Comparison of ENCODE assay signal across 13 mouse cellular contexts in genomic region chr5:147910807-147911509, GRCm38 (mm10). TPM values are rescaled to one million over a fixed set of nuclear protein-coding genes. Genes with fewer than 3 reads are reported as not detected.
DNase-seq lines count a peak whose midpoint lies in the region; ATAC-seq lines count a peak whose summit lies in the region.
"Had no signal": no experiment of that assay in that cellular context is flagged by ENCODE, and none has a peak within 500 bp of the region (broad histone marks: within the 10 kb centered on the region; RNA-seq: fewer than 3 reads in every experiment).

No protein-coding gene starts in this region.

- peak; percentile 16 for DNase-seq in layer of hippocampus, adult 11-12 months (ENCODE audit: low spot score)
- DNase-seq in layer of hippocampus, adult 9-10 months (ENCODE audit: low spot score): no peak
- DNase-seq in 416B (ENCODE audit: low read depth) (peak; percentile 57), A20 (ENCODE audit: low read depth, low spot score) (peak; percentile 27)
- no peak for DNase-seq in thymus, adult 18-20 months

- peak; percentile 43 for ATAC-seq in granulocyte monocyte progenitor cell, adult 5-6 weeks (replicated peaks; ENCODE audit: poor library complexity, severe bottlenecking)
- ATAC-seq in megakaryocyte-erythroid progenitor cell, adult 5-6 weeks (replicated peaks; ENCODE audit: low FRiP score, low TSS enrichment, poor library complexity, severe bottlenecking): no peak
- no peak for ATAC-seq in neural tube, embryonic 15.5 days (ENCODE audit: low FRiP score)
- ATAC-seq: hindbrain, embryonic 16.5 days; midbrain, embryonic 13.5 days had no signal

- no peak overlapping the region for H3K4me2 ChIP-seq in neural tube, embryonic 15.5 days
- H3K4me2 ChIP-seq: forebrain, embryonic 12.5 days; limb, embryonic 12.5 days; midbrain, embryonic 13.5 days had no signal

- H3K9me3 ChIP-seq in neural tube, embryonic 15.5 days (replicated peaks): no peaks in the 10 kb centered on the region
- H3K9me3 ChIP-seq: heart, embryonic 10.5 days; limb, embryonic 12.5 days; midbrain, embryonic 13.5 days had no signal

- H3K27me3 ChIP-seq in neural tube, embryonic 15.5 days (replicated peaks): no peaks in the 10 kb centered on the region
- H3K27me3 ChIP-seq: forebrain, embryonic 12.5 days; limb, embryonic 12.5 days; midbrain, embryonic 13.5 days had no signal

- H3K27ac ChIP-seq in neural tube, embryonic 15.5 days (replicated peaks): no peak overlapping the region
- H3K27ac ChIP-seq: forebrain, embryonic 12.5 days; heart, embryonic 10.5 days; limb, embryonic 12.5 days; midbrain, embryonic 13.5 days had no signal

- H3K9ac ChIP-seq in neural tube, embryonic 15.5 days (replicated peaks): no peak overlapping the region
- H3K9ac ChIP-seq: forebrain, embryonic 12.5 days; limb, embryonic 12.5 days; midbrain, embryonic 13.5 days had no signal

- H3K4me1 ChIP-seq in neural tube, embryonic 15.5 days: no peaks in the 10 kb centered on the region
- H3K4me1 ChIP-seq: forebrain, embryonic 12.5 days; midbrain, embryonic 13.5 days had no signal

- no peaks in the 10 kb centered on the region for H3K36me3 ChIP-seq in neural tube, embryonic 15.5 days
- H3K36me3 ChIP-seq: forebrain, embryonic 12.5 days; heart, embryonic 10.5 days; limb, embryonic 12.5 days; midbrain, embryonic 13.5 days had no signal

- 86% methylated on average over 12 of the region's 12 CpGs for WGBS in neural tube, embryonic 15.5 days

- H3K4me3 ChIP-seq in neural tube, embryonic 15.5 days (replicated peaks): no peak overlapping the region
- H3K4me3 ChIP-seq: forebrain, embryonic 12.5 days; heart, embryonic 10.5 days; limb, embryonic 12.5 days; midbrain, embryonic 13.5 days had no signal

RNA-seq across cellular contexts. Expression of gene Slc46a3, which starts 16.3 kb away (rescaled TPM):
- total RNA-seq in granulocyte monocyte progenitor cell, adult 5-6 weeks (2014; fragmentation: Nextera tagmentation): 0.38 and 2.4 TPM in 2 replicates
- total RNA-seq in granulocyte monocyte progenitor cell, adult 5-6 weeks (2017): 0.82 and 1.2 TPM in 2 replicates
- 23.9 and 24.2 TPM in 2 replicates for total RNA-seq in megakaryocyte-erythroid progenitor cell, adult 5-6 weeks (2014; fragmentation: Nextera tagmentation)
- 13.8 and 16.7 TPM in 2 replicates for total RNA-seq in megakaryocyte-erythroid progenitor cell, adult 5-6 weeks (2017)
- polyA plus RNA-seq in neural tube, embryonic 15.5 days (2015; fragmentation: Nextera tagmentation; extraction: Ambion mirVana): 5.1 and 5.5 TPM in 2 replicates

RNA-seq across cellular contexts. Expression of gene Mtus2, which starts 46.2 kb away (rescaled TPM):
- 1.2 and 2.2 TPM in 2 replicates for total RNA-seq in granulocyte monocyte progenitor cell, adult 5-6 weeks (2014; fragmentation: Nextera tagmentation)
- 0.82 and 1.1 TPM in 2 replicates for total RNA-seq in granulocyte monocyte progenitor cell, adult 5-6 weeks (2017)
- total RNA-seq in megakaryocyte-erythroid progenitor cell, adult 5-6 weeks (2014; fragmentation: Nextera tagmentation): 0.27 and 1.5 TPM in 2 replicates
- 0.65 and 1.8 TPM in 2 replicates for total RNA-seq in megakaryocyte-erythroid progenitor cell, adult 5-6 weeks (2017)
- 35.9 and 39.2 TPM in 2 replicates for polyA plus RNA-seq in neural tube, embryonic 15.5 days (2015; fragmentation: Nextera tagmentation; extraction: Ambion mirVana)

RNA-seq across cellular contexts. Expression of gene Pomp, which starts 50.7 kb away (rescaled TPM):
- total RNA-seq in granulocyte monocyte progenitor cell, adult 5-6 weeks (2014; fragmentation: Nextera tagmentation): 189 and 198 TPM in 2 replicates
- 144 and 173 TPM in 2 replicates for total RNA-seq in granulocyte monocyte progenitor cell, adult 5-6 weeks (2017)
- total RNA-seq in megakaryocyte-erythroid progenitor cell, adult 5-6 weeks (2014; fragmentation: Nextera tagmentation): 142 and 148 TPM in 2 replicates
- 204 and 300 TPM in 2 replicates for total RNA-seq in megakaryocyte-erythroid progenitor cell, adult 5-6 weeks (2017)
- polyA plus RNA-seq in neural tube, embryonic 15.5 days (2015; fragmentation: Nextera tagmentation; extraction: Ambion mirVana): 497 and 516 TPM in 2 replicates

Comparison
In these comparisons a context has a peak if more than half of its experiments do, and no peak if none do; other contexts are left out.
1. DNase-seq: peak in layer of hippocampus, adult 11-12 months (single experiment), 416B (single experiment) and A20 (single experiment); none in layer of hippocampus, adult 9-10 months (single experiment) and thymus, adult 18-20 months (0 of 2).
2. RNA of gene Slc46a3, which starts 16.3 kb away (total RNA-seq): 13.8 to 24.2 TPM in megakaryocyte-erythroid progenitor cell, adult 5-6 weeks; 0.38 to 2.4 TPM in granulocyte monocyte progenitor cell, adult 5-6 weeks; every median in the first group is over 4 times any median in the second.